Mouse (Mus musculus) hindbrain, postnatal 0 days (tissue): Measurements from ENCODE around the gene Grtp1. TPM values are rescaled to one million over a fixed set of nuclear protein-coding genes. Genes with fewer than 3 reads are reported as not detected.

Experiments used
- ATAC-seq: fragments of 200-750 bp; cut with Nextera tagmentation; 2 replicates; pipeline ENCODE4 v1.8.0; 2017; ENCODE audit warnings: mild to moderate bottlenecking, moderate TSS enrichment, moderate library complexity
- DNase-seq: peaks from one replicate; pipeline ENCODE4 v3.0.0-alpha.2; 2015; ENCODE audit warnings: low spot score
- H3K27ac ChIP-seq: fragments of 300-500 bp; sonication (generic); 2 replicates; pipeline ENCODE4 v1.5.1; 2014; ENCODE audit warnings: mild to moderate bottlenecking
- H3K27me3 ChIP-seq: fragments of 300-500 bp; sonication (generic); 2 replicates; pipeline ENCODE4 v1.6.1; 2014; ENCODE audit warnings: low read length, mixed read lengths; ENCODE audit not compliant: insufficient read depth
- H3K36me3 ChIP-seq: fragments of 300-500 bp; sonication (generic); 2 replicates; pipeline ENCODE4 v1.6.1; 2014; ENCODE audit warnings: low read length, mixed read lengths; ENCODE audit not compliant: insufficient read depth
- H3K4me1 ChIP-seq: fragments of 300-500 bp; sonication (generic); 2 replicates; pipeline ENCODE4 v1.6.1; 2014; ENCODE audit warnings: antibody characterized with exemption, low read length, mixed read lengths; ENCODE audit not compliant: insufficient read depth
- H3K4me2 ChIP-seq: fragments of 300-500 bp; sonication (generic); 2 replicates; pipeline ENCODE4 v1.6.1; 2014; ENCODE audit warnings: low read depth, mild to moderate bottlenecking, low read length, moderate library complexity, mixed read lengths
- H3K4me3 ChIP-seq: fragments of 300-500 bp; sonication (generic); 2 replicates; pipeline ENCODE4 v1.5.1; 2014; ENCODE audit warnings: low read length
- H3K9ac ChIP-seq: fragments of 300-500 bp; sonication (generic); replicated peaks from 2 replicates; pipeline ENCODE4 v1.6.1; 2014; ENCODE audit warnings: mild to moderate bottlenecking, low read length, moderate library complexity, mixed read lengths
- H3K9me3 ChIP-seq: fragments of 300-500 bp; sonication (generic); 2 replicates; pipeline ENCODE4 v1.6.1; 2016; ENCODE audit warnings: low read length, mixed read lengths
- CTCF ChIP-seq: IDR thresholded peaks from 2 replicates; pipeline ENCODE4 v1.5.1; 2016; ENCODE audit warnings: antibody characterized with exemption, control low read depth, low read depth
- WGBS: fragments of 180-500 bp; shearing (Covaris S2); extraction: QIAGEN DNeasy Blood & Tissue Kit; methylation state at CpG from one replicate; pipeline ENCODE4 v1.1.7; 2014; 5-methylcytosine and 5-hydroxymethylcytosine counted together
- polyA plus RNA-seq: library from polyadenylated mRNA; unstranded; fragments of >200 nt; fragmentation: Nextera tagmentation; extraction: Ambion mirVana; gene quantifications from 2 replicates; pipeline ENCODE4 v1.2.1, GENCODE M21; 2015
- total RNA-seq: library from RNA; depleted of rRNA; stranded (reverse); fragments of >200 nt; gene quantifications from 2 replicates; pipeline ENCODE4 v1.2.3, GENCODE M21; 2014

Grtp1 gene
- total and polyA plus RNA-seq, 2 experiments from 2014 or later, result 14.8 to 17.1 TPM

DNA sequence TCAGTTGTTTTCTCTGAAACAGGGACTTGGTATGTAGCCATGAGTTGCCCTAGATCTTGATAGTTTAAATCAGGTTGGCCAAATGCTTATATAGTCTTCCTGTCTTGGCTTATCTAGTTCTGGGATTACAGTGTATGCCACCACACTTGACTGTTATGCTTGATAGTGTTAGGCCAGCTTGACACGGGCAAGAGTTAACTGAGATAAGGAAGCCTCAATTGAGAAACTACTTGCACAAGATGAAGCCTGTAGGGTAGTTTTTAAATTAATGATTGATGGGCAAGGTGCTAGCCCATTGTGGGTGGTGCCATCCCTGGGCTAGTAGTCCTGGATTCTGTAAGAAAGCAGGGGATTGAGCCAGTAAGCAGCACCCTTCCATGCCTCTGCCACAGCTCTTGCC, 36.9 kb downstream of the Grtp1 start:
- Histone ChIP-seq H3K4me1 (no peaks in the 10 kb centered on the region), H3K27ac (no peak overlapping the region), H3K36me3 (peaks cover 16% of the 10 kb centered on the region), H3K9me3 (no peaks in the 10 kb centered on the region), H3K9ac (no peak overlapping the region), H3K27me3 (no peaks in the 10 kb centered on the region), H3K4me2 (no peak overlapping the region), H3K4me3 (no peak overlapping the region)
- ATAC-seq (no peak), DNase-seq (no peak)
- 90% methylated on average over 1 of the region's 1 CpGs for WGBS
- no peak for TF ChIP-seq CTCF

- no peak overlapping the region for H3K4me3 ChIP-seq
- H3K4me2 ChIP-seq, result no peak overlapping the region
- H3K9me3 ChIP-seq, result no peaks in the 10 kb centered on the region
- ATAC-seq (no peak), DNase-seq (no peak)
- no peak for TF ChIP-seq CTCF
- H3K36me3 ChIP-seq, result peaks cover 2% of the 10 kb centered on the region; the same call in 1 of the 2 replicates
- no peak overlapping the region for H3K27ac ChIP-seq
- H3K9ac ChIP-seq, result no peak overlapping the region
- no peaks in the 10 kb centered on the region for H3K27me3 ChIP-seq
- no peaks in the 10 kb centered on the region for H3K4me1 ChIP-seq
- WGBS, result 73% methylated on average over 6 of the region's 6 CpGs
These were observed 38.3 kb downstream of the Grtp1 start for GRCm38 (mm10) chr8:13162098-13162497.

- Histone ChIP-seq H3K9me3 (no peaks in the 10 kb centered on the region), H3K27ac (no peak overlapping the region), H3K27me3 (no peaks in the 10 kb centered on the region), H3K36me3 (no peaks in the 10 kb centered on the region), H3K9ac (peak overlapping the region; percentile 82; the same call in 1 of the 2 replicates), H3K4me1 (no peaks in the 10 kb centered on the region), H3K4me3 (no peak overlapping the region), H3K4me2 (peak overlapping the region; percentile 87; the same call in 1 of the 2 replicates)
- ATAC-seq (no peak), DNase-seq (no peak)
- 88% methylated on average over 3 of the region's 3 CpGs for WGBS
- no peak for TF ChIP-seq CTCF
These were observed 39.7 kb downstream of the Grtp1 start for GRCm38 (mm10) chr8:13160691-13161090.

DNA sequence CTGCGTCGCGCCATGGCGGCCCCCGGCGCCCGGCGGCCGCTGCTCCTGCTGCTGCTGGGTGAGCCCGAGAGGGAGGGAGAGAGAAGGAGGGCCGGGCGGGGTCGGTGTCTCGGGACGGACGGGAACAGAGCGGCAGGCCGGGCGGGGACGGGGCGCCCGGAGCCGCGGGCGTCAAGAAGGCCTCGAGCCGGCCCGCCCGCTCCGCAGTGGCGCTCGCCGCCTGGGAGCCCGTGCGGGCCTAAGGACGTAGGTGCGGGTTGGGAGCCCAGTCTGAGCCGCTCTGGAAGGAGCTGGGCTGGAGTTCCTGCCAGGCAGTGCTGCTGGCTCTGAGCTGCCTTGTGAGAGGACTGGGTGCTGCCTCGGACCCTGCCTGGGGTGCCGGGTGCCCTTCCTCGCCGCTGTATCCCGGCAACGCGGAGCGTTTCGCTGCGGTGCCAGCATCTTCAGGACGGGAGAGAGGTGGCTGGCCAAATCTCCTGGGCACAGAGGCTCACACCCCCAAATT, 41.0 kb downstream of the Grtp1 start:
- DNase-seq, result peak; percentile 7
- under 1% methylated on average over 48 of the region's 49 CpGs for WGBS
- ATAC-seq, result peak; percentile 80

GRCm38 (mm10) chr8:13158718-13159376, 41.6 kb downstream of the Grtp1 start, which contains the start of gene Lamp1:
Gene Lamp1 (plus strand): TSS chr8:13159161.
- TF ChIP-seq CTCF, result no peak
- DNase-seq (peak; percentile 100), ATAC-seq (peak; percentile 98)
- 2% methylated on average over 50 of the region's 50 CpGs for WGBS
- peak within 1 kb of the TSS; percentile 82 for H3K9ac ChIP-seq
- H3K27ac ChIP-seq, result peak within 1 kb of the TSS; percentile 83
- H3K9me3 ChIP-seq, result no peaks in the 10 kb centered on the region
- H3K27me3 ChIP-seq, result no peaks in the 10 kb centered on the region
- no peaks in the 10 kb centered on the region for H3K36me3 ChIP-seq
- H3K4me3 ChIP-seq, result peak within 1 kb of the TSS; percentile 72
- H3K4me1 ChIP-seq, result no peaks in the 10 kb centered on the region
- H3K4me2 ChIP-seq, result peak within 1 kb of the TSS; percentile 87

More for the DNA sequence above, 41.0 kb downstream of the Grtp1 start:
- peak overlapping the region; percentile 72 for H3K4me3 ChIP-seq
- H3K4me1 ChIP-seq, result no peaks in the 10 kb centered on the region
- H3K4me2 ChIP-seq, result peak overlapping the region; percentile 87
- peak overlapping the region; percentile 64 for H3K27ac ChIP-seq
- no peaks in the 10 kb centered on the region for H3K36me3 ChIP-seq
- no peaks in the 10 kb centered on the region for H3K27me3 ChIP-seq
- TF ChIP-seq CTCF, result no peak
- peak overlapping the region; percentile 82 for H3K9ac ChIP-seq
- no peaks in the 10 kb centered on the region for H3K9me3 ChIP-seq

GRCm38 (mm10) chr8:13156327-13157097, 43.9 kb downstream of the Grtp1 start:
- Histone ChIP-seq H3K27me3 (no peaks in the 10 kb centered on the region), H3K4me3 (no peak overlapping the region), H3K4me2 (no peak overlapping the region), H3K27ac (no peak overlapping the region), H3K9me3 (no peaks in the 10 kb centered on the region), H3K36me3 (no peaks in the 10 kb centered on the region), H3K9ac (no peak overlapping the region), H3K4me1 (no peaks in the 10 kb centered on the region)
- no peak for DNase-seq
- 74% methylated on average over 12 of the region's 12 CpGs for WGBS
- ATAC-seq, result no peak
- TF ChIP-seq CTCF, result no peak
